Mouse (Mus musculus) heart, adult 2 months (tissue): ENCODE data around the gene Zfp553. TPM values are rescaled to one million over a fixed set of nuclear protein-coding genes. Genes with fewer than 3 reads are reported as not detected.
A peak's percentile ranks its signal among the peaks of the same experiment; 100 is the strongest.

Experiments used
- DNase-seq, 2 experiments: peaks; one replicate each; pipeline ENCODE4 v3.0.0; 2021
- H3K27ac ChIP-seq: fragments of 200-600 bp; 2 replicates; pipeline ENCODE4 v1.8.1; 2022
- H3K27me3 ChIP-seq: fragments of 200-500 bp; 2 replicates; pipeline ENCODE4 v1.6.1; 2012; ENCODE audit warnings: mild to moderate bottlenecking, low read length, inconsistent platforms, mixed read lengths; ENCODE audit not compliant: control insufficient read depth, insufficient read depth
- H3K36me3 ChIP-seq: fragments of 200-500 bp; 2 replicates; pipeline ENCODE4 v1.6.1; 2012; ENCODE audit warnings: low read length, inconsistent platforms; ENCODE audit not compliant: control insufficient read depth, insufficient read depth
- H3K4me1 ChIP-seq: fragments of 200-500 bp; 2 replicates; pipeline ENCODE4 v1.6.1; 2011; ENCODE audit warnings: low read length; ENCODE audit not compliant: control insufficient read depth, insufficient read depth
- H3K4me3 ChIP-seq: fragments of 200-600 bp; 2 replicates; pipeline ENCODE4 v1.8.1; 2022
- H3K79me2 ChIP-seq: fragments of 200-500 bp; replicated peaks from 2 replicates; pipeline ENCODE4 v1.6.1; 2012; ENCODE audit warnings: mild to moderate bottlenecking, inconsistent platforms, low read length, moderate library complexity, mixed read lengths; ENCODE audit not compliant: control insufficient read depth, insufficient read depth
- H3K9ac ChIP-seq: fragments of 200-500 bp; 2 replicates; pipeline ENCODE4 v1.6.1; 2012; ENCODE audit warnings: low read depth, mild to moderate bottlenecking, control low read depth, inconsistent platforms, low read length, mixed read lengths
- CTCF ChIP-seq: fragments of 200-600 bp; IDR thresholded peaks from 2 replicates; pipeline ENCODE4 v1.8.1; 2022; ENCODE audit warnings: antibody characterized with exemption, mild to moderate bottlenecking, moderate library complexity
- EP300 ChIP-seq: fragments of 200-500 bp; IDR thresholded peaks from 2 replicates; pipeline ENCODE4 v1.6.1; 2011; ENCODE audit warnings: low read depth, low read length, control low read depth; ENCODE audit not compliant: insufficient read depth
- POLR2A ChIP-seq: fragments of 200-500 bp; IDR thresholded peaks from 2 replicates; pipeline ENCODE4 v1.6.1; 2011; ENCODE audit warnings: mild to moderate bottlenecking, low read depth, low read length, control low read depth; ENCODE audit not compliant: insufficient read depth
- WGBS: fragments of 180-500 bp; shearing (Covaris S2); methylation state at CpG from one replicate; pipeline ENCODE4 v1.1.7; 2018; 5-methylcytosine and 5-hydroxymethylcytosine counted together
- intact Hi-C: fragments of 180-260 bp; cut with DNase I; formaldehyde crosslinking; loops from one replicate; pipeline ENCODE4 v1.15.1; 2025
- polyA plus RNA-seq: library from polyadenylated mRNA; depleted of rRNA; stranded (reverse); fragments of >200 nt; gene quantifications from 2 replicates; pipeline ENCODE4 v1.2.3, GENCODE M21; 2012
- total RNA-seq, 2 experiments: library from RNA; stranded (reverse); gene quantifications; 2 replicates each; pipeline ENCODE4 v1.2.3; 2021

Zfp553 gene
- total and polyA plus RNA-seq, 3 experiments, result 5.0 to 6.3 (median 6.0) TPM

DNA sequence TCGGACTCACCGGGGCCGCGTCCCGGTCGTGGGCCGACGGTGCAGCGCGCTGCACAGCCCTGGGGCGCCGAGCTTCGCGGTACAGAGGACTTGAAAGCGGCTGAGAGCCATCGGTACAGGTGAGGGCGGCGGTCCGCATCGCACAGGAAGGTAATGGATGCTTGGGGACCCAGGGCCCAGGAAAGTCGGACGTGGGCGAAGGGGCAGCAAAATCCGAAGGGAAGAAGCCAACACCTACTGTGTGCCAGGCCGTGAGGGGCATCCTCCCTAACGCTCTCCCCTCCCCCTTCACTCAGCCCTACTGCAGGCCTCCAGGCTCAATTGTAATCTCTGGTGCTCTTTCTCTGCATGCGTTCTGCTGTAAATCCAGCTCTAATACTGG, 498 bp downstream of the Zfp553 start:
- TF ChIP-seq EP300 (no peak), CTCF (no peak), POLR2A (no peak)
- H3K27me3 ChIP-seq, result no peaks in the 10 kb centered on the region
- peaks cover 5% of the 10 kb centered on the region for H3K4me1 ChIP-seq
- H3K36me3 ChIP-seq, result peaks cover 4% of the 10 kb centered on the region
- H3K79me2 ChIP-seq, result peaks cover 3% of the 10 kb centered on the region
- no peak for DNase-seq
- peak overlapping the region; percentile 90 for H3K27ac ChIP-seq
- WGBS, result under 1% methylated on average over 27 of the region's 27 CpGs
- H3K4me3 ChIP-seq, result peak overlapping the region; percentile 77
- peak overlapping the region; percentile 98 for H3K9ac ChIP-seq
- intact Hi-C loops, result loop anchor here (5.0 kb wide), 1 partner anchor 116 kb away; no protein-coding TSS in a partner anchor

DNA sequence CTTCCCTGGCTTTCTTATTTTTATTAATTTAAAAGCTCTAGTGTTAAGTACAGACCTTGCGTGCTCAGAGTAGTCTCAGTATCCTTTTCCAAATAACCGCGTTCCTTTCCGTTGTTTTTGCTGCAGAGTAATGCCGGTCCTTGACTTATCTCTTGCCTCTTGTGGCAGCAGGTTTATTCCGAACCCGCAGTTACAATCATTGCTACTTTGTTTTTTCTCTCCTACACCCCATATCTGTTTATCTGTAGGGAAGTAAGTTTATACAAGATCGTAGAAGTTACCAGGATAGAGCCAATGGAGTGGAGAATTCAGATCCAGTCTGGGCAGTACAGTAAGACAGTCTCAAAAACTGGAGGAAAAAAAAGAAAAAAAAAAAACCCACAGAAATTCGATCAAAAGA, 904 bp downstream of the Zfp553 start:
- WGBS, result 6% methylated on average over 9 of the region's 9 CpGs
- intact Hi-C loops, result loop anchor here (5.0 kb wide), 1 partner anchor 116 kb away; no protein-coding TSS in a partner anchor
- H3K27ac ChIP-seq, result peak overlapping the region; percentile 90

DNA sequence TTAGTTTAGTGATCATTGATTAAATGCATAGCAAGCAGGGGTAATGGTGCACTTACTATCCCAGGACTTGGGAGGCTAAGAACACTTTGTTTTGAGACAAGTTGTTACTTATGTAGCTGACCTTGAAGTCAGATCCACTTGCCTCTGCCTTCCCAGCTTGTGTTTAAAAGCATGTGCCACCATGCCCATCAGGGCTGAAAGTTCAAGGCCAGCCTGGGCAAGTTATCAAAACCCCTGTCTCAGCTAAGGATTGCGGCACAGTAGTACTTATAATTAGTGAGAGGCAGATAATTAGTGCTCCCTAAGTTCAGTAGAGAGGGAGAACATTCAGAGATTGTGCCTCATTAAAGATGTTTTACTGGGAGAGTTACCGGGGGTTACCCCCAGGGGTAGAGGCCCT, 1.9 kb downstream of the Zfp553 start:
- intact Hi-C loops, result loop anchor here (5.0 kb wide), 1 partner anchor 117 kb away; no protein-coding TSS in a partner anchor

More for the DNA sequence above, 904 bp downstream of the Zfp553 start:
- no peak for DNase-seq
- Histone ChIP-seq H3K36me3 (peaks cover 4% of the 10 kb centered on the region), H3K9ac (peak overlapping the region; percentile 98; the same call in 1 of the 2 replicates), H3K27me3 (no peaks in the 10 kb centered on the region), H3K79me2 (peaks cover 3% of the 10 kb centered on the region), H3K4me1 (peaks cover 5% of the 10 kb centered on the region), H3K4me3 (peak overlapping the region; percentile 77)
- TF ChIP-seq EP300, result no peak
- no peak for TF ChIP-seq POLR2A
- TF ChIP-seq CTCF, result no peak

DNA sequence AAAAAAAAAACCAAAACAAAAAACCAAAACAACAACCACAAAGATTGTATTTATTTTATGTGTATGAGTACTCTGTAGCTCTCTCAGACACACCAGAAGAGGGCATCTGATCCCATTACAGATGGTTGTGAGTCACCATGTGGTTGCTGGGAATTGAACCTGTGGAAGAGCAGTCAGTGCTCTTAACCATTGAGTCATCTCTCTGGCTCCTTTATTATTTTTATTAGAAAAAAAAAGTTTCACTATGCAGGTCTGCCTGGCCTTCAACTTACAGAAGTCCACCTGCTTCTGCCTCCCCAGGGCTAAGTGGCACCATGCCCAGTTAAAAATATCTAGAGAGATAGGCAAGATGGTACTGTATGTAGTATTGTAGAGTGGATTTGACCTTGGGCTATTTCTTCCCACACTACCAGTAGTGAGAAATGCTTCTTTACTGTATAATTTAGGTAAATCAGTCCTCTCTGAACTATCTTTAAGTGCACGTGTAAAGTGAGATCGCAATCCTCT, 10.6 kb downstream of the Zfp553 start:
- no peak for DNase-seq
- Histone ChIP-seq H3K36me3 (no peaks in the 10 kb centered on the region; the same call in 1 of the 2 replicates), H3K27ac (peak overlapping the region; percentile 97), H3K4me1 (peaks cover 8% of the 10 kb centered on the region), H3K9ac (peak overlapping the region; percentile 91), H3K27me3 (no peaks in the 10 kb centered on the region), H3K4me3 (no peak overlapping the region), H3K79me2 (0 out of 2 replicates have a peak, but pooled peaks cover 1% of the 10 kb centered on the region)
- intact Hi-C loops, result no loop called here
- WGBS, result 56% methylated on average over 2 of the region's 2 CpGs
- TF ChIP-seq EP300 (no peak), POLR2A (no peak), CTCF (no peak)

More for the DNA sequence above, 1.9 kb downstream of the Zfp553 start:
- no peak for DNase-seq
- Histone ChIP-seq H3K4me1 (peaks cover 5% of the 10 kb centered on the region), H3K27me3 (no peaks in the 10 kb centered on the region), H3K9ac (no peak overlapping the region), H3K36me3 (peaks cover 4% of the 10 kb centered on the region), H3K4me3 (no peak overlapping the region), H3K79me2 (peaks cover 3% of the 10 kb centered on the region), H3K27ac (no peak overlapping the region)
- 100% methylated on average over 2 of the region's 2 CpGs for WGBS
- TF ChIP-seq CTCF (no peak), EP300 (no peak), POLR2A (no peak)

DNA sequence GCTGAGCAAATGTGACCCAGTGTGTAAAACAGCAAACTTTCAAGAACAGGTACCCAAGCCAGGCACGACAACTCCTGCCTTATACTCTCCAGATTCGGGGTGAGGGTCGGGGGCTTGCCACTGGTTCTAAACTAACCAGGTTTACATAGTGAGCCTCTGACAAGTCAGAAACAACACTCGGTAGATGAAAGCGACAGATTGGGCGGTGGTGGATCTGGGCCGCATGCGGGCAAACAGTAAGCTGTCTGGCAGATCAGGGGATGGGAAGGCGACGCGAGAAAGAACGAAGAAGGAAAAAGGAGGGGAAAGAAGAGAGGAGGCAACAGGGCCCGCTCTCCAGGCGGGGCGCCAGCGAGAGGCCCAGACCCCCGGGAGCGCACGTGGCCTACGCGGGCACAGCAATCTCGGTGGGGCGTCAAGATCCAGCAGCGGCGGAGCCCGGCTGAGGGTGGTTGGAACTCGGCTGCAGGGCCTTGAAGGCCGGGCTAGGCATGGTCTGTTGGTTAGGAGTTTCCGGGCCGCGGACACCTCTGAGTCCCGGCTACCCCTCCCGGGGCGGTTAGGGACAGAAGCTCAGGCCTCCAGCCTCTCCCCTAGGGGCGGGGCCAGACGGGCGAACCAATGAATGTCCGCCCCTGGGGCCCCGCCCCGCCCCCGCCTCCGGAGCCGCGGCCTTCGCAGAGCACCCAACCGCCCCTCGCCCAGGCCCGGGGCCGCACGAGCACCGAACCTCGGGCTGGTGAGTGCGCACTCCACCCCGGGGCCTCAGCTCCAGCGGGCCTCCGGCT, 11.2 kb downstream of the Zfp553 start, which contains the start of gene Zfp771:
TSS of gene Zfp771 (plus strand) at position 405 of the 788 bp plus-strand sequence.
- 0 out of 2 replicates have a peak, but pooled peaks cover 1% of the 10 kb centered on the region for H3K79me2 ChIP-seq
- WGBS, result 2% methylated on average over 56 of the region's 56 CpGs
- TF ChIP-seq POLR2A (peak; percentile 83), EP300 (no peak), CTCF (peak; percentile 39)
- H3K27me3 ChIP-seq, result no peaks in the 10 kb centered on the region
- peak within 1 kb of the TSS; percentile 70 for H3K4me3 ChIP-seq
- peak within 1 kb of the TSS; percentile 96 for H3K9ac ChIP-seq
- H3K27ac ChIP-seq, result peak within 1 kb of the TSS; percentile 97
- no peaks in the 10 kb centered on the region; the same call in 1 of the 2 replicates for H3K36me3 ChIP-seq
- intact Hi-C loops, result no loop called here
- DNase-seq, result peak; percentile 95 to 96
- H3K4me1 ChIP-seq, result peaks cover 8% of the 10 kb centered on the region
